Mouse (Mus musculus): ENCODE results near the gene Atp2b1.

Gene Atp2b1

GRCm38 (mm10) chr10:98913961-98914809 is at the start of gene Atp2b1:
Gene Atp2b1, plus strand, starts transcription at chr10:98914406.
- DNase-seq (ENCODE audit: low spot score in 2 of 2) = peak; percentile 91 to 93

DNA sequence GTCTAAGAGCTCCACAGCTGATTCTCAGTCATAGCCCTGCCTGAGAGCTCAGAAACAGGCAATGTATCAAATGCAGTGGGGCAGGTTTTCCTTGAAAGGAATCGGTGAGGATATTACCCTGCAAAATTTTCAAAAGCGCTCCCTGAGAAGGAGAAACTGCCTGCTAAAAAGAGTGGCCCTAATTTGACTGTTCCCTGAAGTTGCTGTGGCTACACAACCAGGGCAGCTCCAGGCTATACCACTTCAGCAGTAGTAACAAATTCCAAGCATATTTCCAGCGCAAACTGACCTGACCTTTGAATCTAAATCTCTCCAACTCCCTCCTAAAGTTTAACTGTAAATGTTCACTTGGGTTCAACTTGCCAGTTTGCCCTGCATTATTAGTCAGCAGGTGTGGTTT is 49.4 kb upstream of the Atp2b1 start:
- no peak for DNase-seq (ENCODE audit: low spot score in 2 of 2)

DNA sequence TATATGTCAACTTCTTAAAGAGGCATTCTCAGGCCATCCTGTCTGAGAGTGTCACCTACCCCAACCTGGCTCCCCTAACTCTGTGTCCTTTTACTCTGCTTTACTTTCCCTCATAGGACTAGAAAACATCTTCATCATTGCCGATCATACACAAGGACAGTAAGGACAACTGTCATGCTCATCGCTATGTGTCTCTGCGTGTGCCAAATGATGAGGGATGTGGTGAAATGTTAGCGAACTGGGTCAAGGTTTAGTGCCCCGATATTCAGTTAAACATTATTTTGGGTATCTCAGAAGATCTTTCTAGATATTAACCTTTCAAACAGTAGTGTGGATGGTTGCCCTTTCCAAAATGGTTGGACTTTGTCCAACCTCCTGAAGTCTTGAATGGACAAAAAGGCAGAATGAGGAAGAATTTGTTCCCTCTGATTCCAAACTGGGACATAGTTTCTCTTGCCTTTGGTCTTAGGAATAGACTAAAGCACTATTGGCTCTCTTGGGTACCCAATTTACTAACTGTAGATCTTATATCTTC is 47.3 kb upstream of the Atp2b1 start:
- DNase-seq (ENCODE audit: low spot score in 2 of 2) = no peak

- no peak for DNase-seq (ENCODE audit: low spot score in 2 of 2)
These were observed 45.8 kb upstream of the Atp2b1 start for GRCm38 (mm10) chr10:98868351-98868908.

- DNase-seq (ENCODE audit: low spot score in 2 of 2) = no peak
These were observed 36.4 kb upstream of the Atp2b1 start for GRCm38 (mm10) chr10:98877855-98878254.

DNA sequence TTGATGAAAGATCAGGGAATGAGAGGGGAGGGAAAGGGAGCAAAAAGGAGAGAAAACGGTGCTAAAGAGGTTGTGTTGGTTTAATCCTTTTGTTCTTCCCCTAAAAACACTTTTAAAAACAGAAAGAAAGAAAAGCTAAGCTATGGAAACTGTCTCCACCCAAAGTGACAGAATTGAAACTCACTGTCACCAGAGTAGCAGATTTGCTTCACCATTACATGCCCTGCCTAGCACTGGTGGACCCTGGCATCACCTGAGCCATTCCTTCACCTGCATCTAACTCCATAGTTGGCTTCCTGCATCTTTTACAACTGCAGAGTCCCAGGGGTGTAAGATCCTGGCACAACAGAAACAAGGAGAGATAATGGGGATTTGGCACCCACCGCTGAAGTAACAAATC is 35.6 kb upstream of the Atp2b1 start:
- no peak for DNase-seq (ENCODE audit: low spot score in 2 of 2)

DNA sequence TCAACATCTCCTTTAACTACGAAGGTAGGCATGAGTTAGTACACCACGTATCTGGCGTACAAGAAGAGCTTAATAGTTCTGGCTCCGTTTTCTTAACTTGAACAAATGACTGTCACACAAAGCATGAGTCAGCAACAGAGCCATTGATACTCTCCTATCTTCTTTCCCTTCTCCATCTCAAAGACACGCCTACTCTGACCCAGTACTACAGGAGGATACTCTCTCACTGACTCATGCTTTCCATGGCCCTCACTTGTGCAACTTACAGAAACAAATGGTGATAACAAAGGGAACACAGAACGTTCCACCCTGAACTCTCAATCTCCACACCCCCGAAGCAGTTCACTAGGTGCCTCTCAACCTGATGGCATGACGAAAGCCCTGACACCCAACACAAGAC is 34.1 kb upstream of the Atp2b1 start:
- DNase-seq (ENCODE audit: low spot score in 2 of 2) = peak; percentile 7 to 16

DNA sequence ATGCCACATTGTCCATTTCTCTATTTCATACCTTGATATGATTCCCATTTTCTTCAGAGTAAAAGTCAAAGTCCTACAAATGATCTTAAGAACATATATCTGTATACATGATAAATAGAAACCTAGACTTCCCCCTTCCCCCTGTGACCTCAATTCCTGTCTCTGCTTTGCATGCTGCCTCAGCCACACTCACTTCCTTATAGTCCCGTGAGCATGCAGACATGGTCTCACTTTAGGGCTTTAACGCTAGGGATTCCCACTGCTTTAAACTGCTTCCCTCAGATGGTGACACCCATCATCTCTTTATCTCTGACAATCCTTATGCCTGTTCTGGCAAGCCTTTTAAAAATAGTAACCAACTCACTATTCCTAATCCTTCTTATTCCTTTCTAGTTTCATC is 33.5 kb upstream of the Atp2b1 start:
- DNase-seq (ENCODE audit: low spot score in 2 of 2) = no peak

DNA sequence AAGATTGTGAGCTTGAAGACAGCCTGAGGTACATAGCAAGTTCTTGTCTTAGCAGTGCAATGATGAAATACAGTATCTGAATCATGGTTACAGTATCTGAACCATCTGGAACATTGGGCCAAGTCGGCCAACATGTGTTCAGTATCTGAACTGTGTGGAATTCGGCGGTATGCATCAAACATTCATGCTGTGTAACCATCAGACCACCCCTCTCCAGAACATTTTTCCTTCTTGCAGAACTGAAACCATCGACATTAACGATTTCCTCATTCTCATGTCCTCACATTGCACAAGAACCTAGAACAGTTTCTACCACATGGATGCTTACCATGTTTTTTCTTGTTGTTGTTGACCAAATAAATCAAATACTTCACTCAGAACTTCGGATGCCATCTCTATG is 32.7 kb upstream of the Atp2b1 start:
- no peak for DNase-seq (ENCODE audit: low spot score in 2 of 2)

- DNase-seq (ENCODE audit: low spot score in 2 of 2) = no peak
These were observed 31.6 kb upstream of the Atp2b1 start for GRCm38 (mm10) chr10:98882587-98882986.

DNA sequence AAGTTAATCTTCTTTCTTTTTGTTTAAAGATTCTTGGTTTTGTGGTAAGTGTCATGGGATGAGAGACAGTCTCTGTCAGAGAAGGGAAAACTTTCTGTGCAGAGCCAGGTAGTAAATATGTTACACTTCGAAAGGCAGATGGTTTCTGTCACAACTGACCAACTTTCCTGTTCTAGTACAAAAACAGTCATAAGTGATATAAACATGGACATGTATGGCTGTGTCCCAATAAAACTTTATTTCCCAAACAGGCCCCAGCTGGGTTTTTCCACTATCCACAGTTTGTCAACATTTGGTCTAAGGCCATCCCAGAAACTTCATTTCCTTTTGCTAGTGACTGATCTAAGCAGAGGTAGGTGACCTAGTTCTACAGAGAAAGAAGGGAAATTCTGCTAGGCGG is 29.8 kb upstream of the Atp2b1 start:
- DNase-seq (ENCODE audit: low spot score in 2 of 2) = no peak

DNA sequence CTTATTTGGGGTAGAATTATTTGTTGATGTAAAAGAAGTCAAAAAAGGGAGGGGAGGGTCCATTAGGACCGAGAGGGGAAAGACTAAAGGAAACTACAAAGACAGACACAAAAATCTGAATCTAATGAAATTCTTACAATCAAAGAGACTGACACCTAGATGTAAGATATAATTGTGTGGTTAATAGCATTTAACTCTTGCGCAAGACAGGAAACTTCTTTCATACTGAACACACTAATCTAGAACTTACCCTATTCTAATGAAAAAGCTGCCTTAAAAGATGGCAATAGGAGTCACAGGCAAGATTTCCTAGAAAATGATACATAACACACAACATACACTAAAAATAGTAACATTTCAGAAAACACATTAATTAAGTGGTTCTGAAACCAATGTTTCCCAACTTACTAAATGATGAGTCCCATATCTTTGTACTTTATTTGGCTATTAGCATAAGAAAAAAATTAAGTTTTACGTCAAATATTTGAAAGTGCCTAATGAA is 27.4 kb upstream of the Atp2b1 start:
- no peak for DNase-seq (ENCODE audit: low spot score in 2 of 2)

DNA sequence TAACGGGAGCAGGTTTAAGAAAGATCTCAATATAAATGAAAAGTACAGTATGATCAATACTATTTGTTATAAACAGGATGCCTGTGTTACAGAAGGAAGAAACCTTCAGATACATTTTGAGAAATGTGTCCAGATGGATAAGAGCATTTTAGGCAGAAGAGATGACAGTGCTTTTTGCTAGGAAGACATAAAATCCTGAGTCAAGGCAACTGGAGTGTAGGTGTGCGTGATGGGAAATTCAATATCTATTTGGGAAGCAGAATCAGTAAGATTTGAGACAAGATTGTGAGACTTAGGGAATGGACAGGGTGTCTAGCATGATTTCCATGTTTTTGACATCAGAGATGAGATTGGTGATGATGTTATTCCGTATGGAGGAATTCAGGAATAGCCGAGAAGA is 22.8 kb upstream of the Atp2b1 start:
- no peak for DNase-seq (ENCODE audit: low spot score in 2 of 2)

- no peak for DNase-seq (ENCODE audit: low spot score in 2 of 2)
These were observed 16.7 kb upstream of the Atp2b1 start for GRCm38 (mm10) chr10:98897507-98897906.

DNA sequence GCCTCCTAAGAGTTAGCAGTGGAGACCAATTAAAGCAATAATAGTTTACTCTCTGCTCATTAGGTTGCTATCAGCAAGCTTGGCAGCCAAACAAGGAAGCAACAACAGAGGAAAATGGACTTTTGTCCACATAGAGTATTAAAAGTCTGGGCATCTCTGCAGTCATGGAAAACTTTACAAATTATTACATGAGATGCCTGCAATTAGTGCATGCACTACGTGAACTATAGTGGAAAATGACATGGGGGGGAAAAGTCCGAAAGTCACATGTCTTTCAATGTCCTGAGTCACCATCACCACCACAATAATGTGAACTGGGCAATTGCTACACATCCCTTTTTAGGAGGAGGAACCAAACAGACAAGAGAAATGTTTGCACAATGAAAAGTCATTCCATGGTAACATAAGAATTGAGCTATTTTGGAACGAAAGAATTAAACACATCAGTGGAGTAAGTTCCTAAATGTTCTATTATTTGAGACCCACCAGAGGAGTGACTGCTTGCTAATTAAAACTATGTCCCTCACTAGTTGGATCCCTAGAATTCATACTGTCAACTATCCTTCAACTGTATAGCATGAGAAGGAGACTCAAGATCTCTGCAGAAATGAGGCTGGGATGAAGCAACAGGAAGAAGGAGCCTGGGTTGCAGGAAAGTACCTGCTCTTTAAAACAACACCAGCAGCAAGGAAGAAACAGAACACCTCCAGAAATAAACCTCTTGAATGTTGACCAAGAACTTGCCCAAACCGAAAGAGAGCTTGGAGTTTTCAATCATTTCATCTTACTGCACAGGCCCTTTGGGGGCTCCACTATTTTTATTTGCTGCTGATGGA is 16.1 kb upstream of the Atp2b1 start:
- DNase-seq (ENCODE audit: low spot score in 2 of 2) = no peak

- no peak for DNase-seq (ENCODE audit: low spot score in 2 of 2)
These were observed 12.7 kb upstream of the Atp2b1 start for GRCm38 (mm10) chr10:98901533-98901932.

DNA sequence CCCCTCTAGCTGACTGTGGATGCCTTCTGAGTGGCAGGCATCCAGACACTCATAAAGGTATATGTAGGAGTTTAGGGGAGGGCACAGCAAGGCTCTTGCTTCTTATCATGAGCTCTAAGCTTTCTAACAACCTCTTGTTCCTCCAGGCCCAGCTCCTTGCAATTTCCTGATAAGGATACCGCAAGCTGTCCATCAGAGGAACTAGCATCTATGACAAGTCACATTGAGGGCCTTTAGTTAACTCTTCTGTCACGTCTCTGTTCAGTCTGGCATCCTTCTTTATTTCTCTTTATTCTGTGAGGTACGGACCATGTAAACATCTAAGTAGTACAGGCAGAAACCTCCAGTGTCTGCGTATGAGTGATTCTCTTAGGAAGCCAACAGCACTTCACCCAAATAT is 8.2 kb upstream of the Atp2b1 start:
- no peak for DNase-seq (ENCODE audit: low spot score in 2 of 2)

GRCm38 (mm10) chr10:98906941-98907549 is 7.2 kb upstream of the Atp2b1 start:
- no peak for DNase-seq (ENCODE audit: low spot score in 2 of 2)

DNA sequence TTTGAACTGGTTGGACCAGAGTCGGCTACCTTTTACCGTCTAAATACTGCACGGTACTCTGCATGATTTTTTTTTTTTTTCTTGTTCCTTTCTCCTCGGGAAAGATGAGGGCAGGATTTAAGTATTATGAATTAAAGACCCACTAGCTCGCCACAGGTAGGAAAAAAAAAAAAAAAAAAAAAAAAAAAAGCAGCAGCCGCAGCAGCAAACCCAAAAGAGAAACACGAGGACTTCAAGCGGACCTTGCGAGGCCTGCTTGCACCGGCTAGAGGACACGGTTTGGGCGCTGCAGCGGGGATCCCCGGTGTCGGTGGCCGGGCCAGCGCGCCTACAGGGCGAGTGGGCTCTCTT is 621 bp upstream of the Atp2b1 start:
- DNase-seq (ENCODE audit: low spot score in 2 of 2) = no peak

- DNase-seq (ENCODE audit: low spot score in 2 of 2) = peak; percentile 78 to 82
These were observed 620 bp downstream of the Atp2b1 start for GRCm38 (mm10) chr10:98914810-98915241.

DNA sequence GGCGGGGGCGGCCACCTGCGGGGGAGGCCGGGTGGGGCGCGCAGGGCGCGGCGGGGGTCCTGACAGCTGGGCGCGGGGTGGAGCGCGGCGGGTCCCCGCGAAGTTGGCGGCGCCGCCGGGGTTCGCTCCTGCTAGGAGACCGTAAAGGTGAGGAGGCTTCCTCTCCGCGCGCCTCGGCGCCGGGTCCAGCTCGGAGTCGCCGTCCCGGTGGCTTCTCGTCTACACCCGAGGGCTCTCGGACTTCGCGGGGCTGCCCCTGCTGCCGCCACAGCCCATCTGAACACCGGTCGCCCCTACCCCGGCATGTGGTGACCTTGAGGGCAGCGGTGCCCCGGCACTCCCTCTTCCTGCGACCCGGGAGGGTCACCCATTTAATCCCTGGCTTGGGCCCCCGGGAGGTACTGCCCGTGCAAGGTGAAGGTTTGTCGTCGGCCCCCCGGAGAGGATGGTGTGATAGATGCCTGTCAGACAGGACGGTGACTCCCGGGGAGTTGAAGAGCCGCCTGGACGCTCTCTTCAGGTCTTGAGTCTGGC is 1.3 kb downstream of the Atp2b1 start:
- peak; percentile 23 to 69 for DNase-seq (ENCODE audit: low spot score in 2 of 2)

All from urinary bladder, adult 18-20 months (tissue).